Mouse (Mus musculus) T-helper 17 cell (primary cell): ENCODE measurements around the gene Frmd4a.
"Not testable (repeated sequence)": the region's sequence is repeated elsewhere in the genome, so short reads cannot be mapped to it uniquely, and the experiment has no call there.

ENCODE experiments used
- in situ Hi-C, 2 experiments: fragments of 300-600 bp; cut with MboI, MseI; formaldehyde crosslinking; loops; 1 replicate in 1 of 2; 2 replicates in 1 of 2; pipeline ENCODE4 v1.15.1; 2025; ENCODE audit warnings: high pct_unique_total_duplicates in 2 of 2

Frmd4a gene

GRCm38 (mm10) chr2:4550017-4550763 is 532.7 kb downstream of the Frmd4a start:
- in situ Hi-C loops = no loop called here

- in situ Hi-C loops = no loop called here
Observed at GRCm38 (mm10) chr2:4551438-4551837, 533.9 kb downstream of the Frmd4a start.

- in situ Hi-C loops = no loop called here
Observed at GRCm38 (mm10) chr2:4551866-4552265, 534.3 kb downstream of the Frmd4a start.

GRCm38 (mm10) chr2:4552486-4552885 is 535.0 kb downstream of the Frmd4a start:
- in situ Hi-C loops = no loop called here

- in situ Hi-C loops = loop anchor here in 1 of 2 experiments (5.0 kb wide), 1 partner anchor 92 kb away; no protein-coding TSS in a partner anchor
Observed at GRCm38 (mm10) chr2:4555221-4555631, 537.7 kb downstream of the Frmd4a start.

- in situ Hi-C loops = loop anchor here in 1 of 2 experiments (5.0 kb wide), 1 partner anchor 91 kb away; no protein-coding TSS in a partner anchor
Observed at GRCm38 (mm10) chr2:4556188-4556587, 538.7 kb downstream of the Frmd4a start.

GRCm38 (mm10) chr2:4557028-4557427 is 539.5 kb downstream of the Frmd4a start:
- in situ Hi-C loops = loop anchor here in 1 of 2 experiments (5.0 kb wide), 1 partner anchor 90 kb away; no protein-coding TSS in a partner anchor

- in situ Hi-C loops = loop anchor here in 1 of 2 experiments (5.0 kb wide), 1 partner anchor 90 kb away; no protein-coding TSS in a partner anchor
Observed at GRCm38 (mm10) chr2:4557466-4557865, 539.9 kb downstream of the Frmd4a start.

GRCm38 (mm10) chr2:4558651-4559203 is 541.2 kb downstream of the Frmd4a start:
- in situ Hi-C loops = loop anchor here in 1 of 2 experiments (5.0 kb wide), 1 partner anchor 89 kb away; no protein-coding TSS in a partner anchor

GRCm38 (mm10) chr2:4559211-4559882 is 541.8 kb downstream of the Frmd4a start:
- in situ Hi-C loops = loop anchor here in 1 of 2 experiments (5.0 kb wide), 1 partner anchor 88 kb away; no protein-coding TSS in a partner anchor

GRCm38 (mm10) chr2:4559883-4560247 is 542.3 kb downstream of the Frmd4a start:
- in situ Hi-C loops = loop anchor here in 1 of 2 experiments (5.0 kb wide), 1 partner anchor 87 kb away; no protein-coding TSS in a partner anchor

- in situ Hi-C loops = not testable (repeated sequence)
Observed at GRCm38 (mm10) chr2:4560516-4560915, 543.0 kb downstream of the Frmd4a start.

- in situ Hi-C loops = no loop called here
Observed at GRCm38 (mm10) chr2:4561196-4561595, 543.7 kb downstream of the Frmd4a start.

GRCm38 (mm10) chr2:4562373-4562772 is 544.9 kb downstream of the Frmd4a start:
- in situ Hi-C loops = no loop called here

GRCm38 (mm10) chr2:4562826-4563225 is 545.3 kb downstream of the Frmd4a start:
- in situ Hi-C loops = no loop called here

- in situ Hi-C loops = no loop called here
Observed at GRCm38 (mm10) chr2:4563322-4563721, 545.8 kb downstream of the Frmd4a start.

GRCm38 (mm10) chr2:4566260-4566955 is 548.9 kb downstream of the Frmd4a start:
- in situ Hi-C loops = no loop called here

GRCm38 (mm10) chr2:4566956-4567680 is 549.6 kb downstream of the Frmd4a start:
- in situ Hi-C loops = no loop called here

- in situ Hi-C loops = no loop called here
Observed at GRCm38 (mm10) chr2:4568967-4569366, 551.5 kb downstream of the Frmd4a start.

- in situ Hi-C loops = no loop called here
Observed at GRCm38 (mm10) chr2:4570186-4570861, 552.8 kb downstream of the Frmd4a start.
